Mouse (Mus musculus) adrenal gland, postnatal 14 days (tissue): ENCODE data around the gene Cd164l2. TPM values are rescaled to one million over a fixed set of nuclear protein-coding genes. Genes with fewer than 3 reads are reported as not detected.

Source experiments
- DNase-seq: peaks from one replicate; pipeline ENCODE4 v3.0.0; 2021; ENCODE audit warnings: mixed read lengths
- microRNA-seq, 2 experiments: library from miRNA; unstranded; fragments of <30 nt; microRNA quantifications; one replicate each; pipeline ENCODE4 v1.2.0; 2021
- total RNA-seq: library from RNA; stranded (reverse); gene quantifications from 2 replicates; pipeline ENCODE4 v1.2.3, GENCODE M21; 2021

Gene Cd164l2
- total RNA-seq, 1 experiment from 2014 or later = 2.4 TPM

DNA sequence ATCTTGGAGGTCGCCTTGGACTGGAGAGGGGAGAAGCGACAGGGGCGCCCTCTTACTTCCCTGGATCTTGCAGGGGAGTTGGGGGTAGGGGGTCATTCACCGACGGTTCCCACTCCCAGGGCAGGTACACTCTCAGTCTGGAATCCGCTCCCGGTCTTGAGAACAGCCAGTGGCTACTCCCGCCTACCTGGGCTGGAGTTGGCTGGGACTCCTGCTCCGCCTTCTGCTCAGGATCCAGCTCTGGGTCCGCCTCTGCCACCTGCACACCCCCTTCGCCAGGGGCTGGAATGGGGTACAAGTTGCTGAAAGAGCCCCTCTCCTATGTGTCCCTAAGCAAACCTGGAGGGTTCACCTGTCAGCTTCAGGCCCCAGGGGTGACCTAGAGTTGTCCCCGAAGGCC lies 45.3 kb downstream of the Cd164l2 start:
- DNase-seq = no peak

DNA sequence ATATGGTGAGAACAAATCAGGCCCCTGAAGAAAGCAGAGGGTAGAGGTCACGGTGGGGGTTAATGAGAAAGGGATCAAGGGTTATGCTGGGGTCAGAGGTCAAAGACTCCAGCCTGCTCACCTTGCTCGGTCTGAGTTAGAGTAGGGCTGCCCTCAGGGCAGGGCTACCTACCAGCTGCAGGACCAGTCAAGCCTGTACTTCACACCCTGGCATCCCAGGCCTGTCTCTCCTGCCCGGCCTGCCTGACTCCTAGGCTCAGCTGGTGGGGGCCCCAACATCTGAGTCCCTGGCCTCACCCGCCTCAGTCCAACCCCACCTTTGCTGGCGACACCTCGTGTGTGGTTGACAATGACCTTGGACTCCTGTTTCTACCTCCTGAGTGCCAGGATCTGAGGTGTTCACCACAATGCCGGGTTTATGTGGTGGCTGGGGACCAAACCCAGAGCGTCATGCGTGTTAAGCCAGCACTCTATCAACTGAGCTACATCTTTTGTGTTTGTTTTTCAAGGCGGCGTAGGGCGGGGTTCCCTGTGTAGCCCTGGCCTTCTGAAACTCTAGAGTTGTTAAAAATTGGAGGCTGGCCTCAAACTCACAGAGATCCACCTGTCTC lies 46.0 kb downstream of the Cd164l2 start:
- DNase-seq = no peak

DNA sequence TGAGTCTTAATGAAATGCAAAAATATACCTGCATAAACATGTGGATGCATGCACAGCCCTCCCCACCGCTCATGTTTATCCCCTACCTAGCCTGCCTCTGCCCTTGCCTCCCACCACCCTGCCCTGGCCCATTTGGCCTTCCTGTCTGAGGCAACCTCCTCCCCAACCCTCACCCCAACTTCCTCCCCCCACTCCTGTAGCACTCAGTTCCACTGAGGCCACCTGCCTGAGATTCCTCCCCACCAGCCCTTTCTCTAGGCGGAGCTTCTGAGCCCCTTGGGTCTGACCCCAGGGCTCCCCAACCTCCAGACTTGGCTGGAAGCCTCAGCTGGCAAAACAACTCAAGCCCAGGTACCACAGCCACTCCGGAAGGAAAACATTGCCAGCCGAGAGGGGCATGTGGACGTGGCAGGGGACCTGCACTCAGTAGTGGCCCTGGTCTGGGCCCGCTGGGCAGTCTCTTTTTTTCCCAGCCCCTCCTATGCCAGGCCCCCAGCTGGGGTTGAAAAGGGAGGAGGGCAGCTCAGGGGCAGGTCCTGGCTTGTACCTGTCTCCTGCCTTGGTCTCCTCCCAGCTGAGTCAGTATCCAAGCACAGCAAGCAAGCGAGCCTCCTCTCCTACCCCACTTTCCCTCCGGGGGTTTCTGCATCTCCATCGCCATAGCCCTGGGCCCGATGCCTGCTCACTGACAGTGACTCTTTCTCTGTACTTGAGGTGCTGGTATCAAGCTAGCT lies 49.9 kb downstream of the Cd164l2 start:
- no peak for DNase-seq

DNA sequence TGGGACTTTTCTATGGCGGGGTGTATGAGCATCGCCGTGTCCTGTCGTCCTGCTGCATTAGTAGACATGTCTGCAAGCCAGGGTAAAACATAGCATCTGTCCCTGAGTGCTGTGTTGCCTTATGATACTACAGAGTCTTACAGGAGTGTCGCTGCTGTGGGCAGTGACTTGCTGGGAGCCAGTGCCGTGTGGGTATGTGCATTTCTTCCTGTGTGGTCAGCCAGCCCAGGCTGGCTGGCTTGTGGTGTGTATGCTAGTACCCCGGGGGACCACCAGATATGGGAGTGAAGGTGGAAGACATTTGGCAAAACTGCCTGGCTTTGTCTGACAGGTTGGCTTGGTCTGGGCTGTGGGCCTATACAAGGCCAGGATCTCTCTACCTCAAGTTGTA lies 50.4 kb downstream of the Cd164l2 start:
- DNase-seq = no peak

DNA sequence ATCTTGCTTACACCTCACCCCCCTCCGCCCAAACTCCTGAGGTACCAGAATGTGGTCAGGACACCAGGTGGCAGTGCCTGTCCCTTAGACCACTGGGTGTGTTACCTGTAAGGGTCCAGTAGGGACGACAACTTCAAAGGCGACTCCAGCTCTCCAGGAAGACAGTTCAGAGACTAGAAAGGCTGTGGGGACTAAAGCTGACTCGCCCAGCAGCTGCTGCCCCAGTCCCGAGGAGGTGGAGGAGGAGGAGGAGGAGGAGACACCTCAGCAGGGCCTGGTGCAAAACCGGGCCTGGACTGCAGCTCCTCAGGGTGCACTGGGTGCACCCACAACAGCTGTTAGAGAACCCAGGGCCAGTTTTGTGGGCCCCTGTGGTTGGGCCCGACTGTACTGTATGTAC lies 51.0 kb downstream of the Cd164l2 start, which contains the start of gene Sytl1:
Gene Sytl1 (minus strand): TSS at position 232 of the 400 bp plus-strand sequence.
- no peak for DNase-seq

DNA sequence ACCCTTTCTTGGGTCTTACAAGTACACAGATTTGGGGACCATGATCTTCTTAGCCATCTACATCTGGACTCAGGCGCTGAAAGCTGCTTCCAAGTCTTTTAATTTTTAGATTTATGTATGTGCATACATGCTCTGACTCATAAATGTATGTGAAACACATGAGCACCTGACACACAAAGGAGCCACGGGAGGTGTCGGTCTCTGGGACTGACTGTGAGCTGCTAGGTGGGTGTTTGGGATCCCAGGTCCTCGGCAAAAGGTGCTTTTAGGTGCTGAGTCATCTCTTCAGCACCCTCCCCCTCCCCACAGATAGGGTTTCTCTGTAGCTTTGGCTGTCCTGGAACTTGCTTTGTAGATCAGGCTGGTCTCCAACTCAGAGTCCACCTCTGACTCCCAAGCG lies 51.8 kb downstream of the Cd164l2 start:
- no peak for DNase-seq

DNA sequence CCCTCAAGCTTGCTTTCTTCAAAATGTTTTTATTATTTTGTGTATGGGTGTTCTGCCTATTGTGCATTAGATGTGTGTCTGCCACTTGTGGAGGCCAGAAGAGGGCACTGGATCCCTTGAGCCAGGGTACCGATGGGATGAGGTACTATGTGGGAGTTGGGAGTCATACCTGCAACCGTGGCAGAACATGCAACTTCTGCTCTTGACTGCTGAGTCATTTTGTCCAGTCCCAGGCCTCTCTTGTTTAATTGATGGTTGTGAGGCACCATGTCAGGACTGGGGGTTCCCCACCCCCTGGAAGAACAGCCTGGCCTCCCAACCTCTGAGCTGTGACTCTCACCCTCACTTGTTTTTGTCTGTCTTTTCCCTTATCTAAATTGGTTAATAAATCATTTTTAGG lies 52.6 kb downstream of the Cd164l2 start:
- DNase-seq = no peak

DNA sequence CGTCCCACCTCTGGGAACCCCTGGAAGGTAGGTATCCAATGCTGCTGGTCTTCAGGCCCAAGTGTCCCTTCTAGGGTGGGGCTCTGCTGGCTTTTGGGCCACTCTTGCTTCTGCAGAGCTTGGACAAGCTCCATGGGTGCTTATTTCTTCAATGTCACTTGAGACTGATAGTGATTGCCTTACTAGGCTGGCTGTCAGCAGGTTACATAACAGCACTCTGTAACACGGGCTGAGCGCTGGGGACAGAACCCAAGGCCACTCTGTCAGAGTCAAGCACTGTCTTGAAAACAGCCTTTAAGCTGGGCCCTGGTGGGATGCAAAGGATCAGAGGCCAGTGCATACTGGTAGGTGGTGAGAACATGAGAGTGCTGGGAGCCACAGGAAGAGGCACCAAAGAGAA lies 53.4 kb downstream of the Cd164l2 start:
- DNase-seq = peak; percentile 75

DNA sequence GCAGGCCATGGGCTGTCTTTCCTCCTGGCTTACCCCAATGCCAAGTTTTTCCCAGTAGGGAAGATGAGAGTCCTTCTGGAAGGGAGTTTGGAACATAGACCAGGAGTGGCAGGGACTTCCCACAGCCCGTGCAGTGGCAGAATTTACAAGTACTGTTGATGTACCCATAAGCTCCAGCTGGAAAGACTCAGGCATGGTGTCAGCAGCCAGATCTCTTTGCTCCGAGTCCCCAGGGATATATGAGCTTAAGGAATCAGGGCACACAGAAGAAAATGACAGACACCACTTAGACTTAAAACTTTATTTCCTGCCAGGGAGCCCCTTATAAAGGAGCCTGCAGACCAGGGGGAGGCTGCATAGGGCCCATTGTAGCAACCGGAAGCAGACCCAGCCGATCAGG lies 53.8 kb downstream of the Cd164l2 start:
- DNase-seq = no peak

DNA sequence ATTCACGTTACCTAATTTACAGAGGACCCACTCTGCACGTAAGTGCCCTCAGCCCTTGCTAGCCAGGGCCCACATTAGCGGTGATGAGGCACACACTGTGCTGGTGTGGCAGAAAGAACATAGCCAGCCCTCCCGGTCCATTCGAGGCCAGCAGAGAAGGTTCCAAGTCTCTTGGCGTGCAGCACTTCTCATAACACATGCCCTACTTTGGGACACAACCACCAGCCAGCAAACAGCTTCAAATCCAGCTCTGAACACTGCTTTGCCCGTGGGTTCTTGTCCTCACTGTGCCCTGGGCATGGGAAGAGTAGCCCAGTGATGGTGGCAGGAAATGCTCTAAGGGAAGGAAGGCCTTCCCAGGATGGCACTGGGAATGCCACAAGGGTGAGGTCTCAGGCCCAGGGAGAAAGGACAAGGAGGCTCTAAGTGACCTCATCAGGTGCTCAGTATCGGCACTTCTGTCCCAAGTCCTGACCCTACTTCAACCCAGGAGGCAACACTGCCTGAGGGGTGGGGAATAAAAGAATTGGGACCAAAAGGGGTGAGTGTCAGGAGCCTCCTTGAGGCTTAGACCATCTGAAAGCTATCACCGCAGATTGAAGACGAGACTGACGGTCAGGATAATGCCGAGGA lies 54.4 kb downstream of the Cd164l2 start:
- DNase-seq = no peak

DNA sequence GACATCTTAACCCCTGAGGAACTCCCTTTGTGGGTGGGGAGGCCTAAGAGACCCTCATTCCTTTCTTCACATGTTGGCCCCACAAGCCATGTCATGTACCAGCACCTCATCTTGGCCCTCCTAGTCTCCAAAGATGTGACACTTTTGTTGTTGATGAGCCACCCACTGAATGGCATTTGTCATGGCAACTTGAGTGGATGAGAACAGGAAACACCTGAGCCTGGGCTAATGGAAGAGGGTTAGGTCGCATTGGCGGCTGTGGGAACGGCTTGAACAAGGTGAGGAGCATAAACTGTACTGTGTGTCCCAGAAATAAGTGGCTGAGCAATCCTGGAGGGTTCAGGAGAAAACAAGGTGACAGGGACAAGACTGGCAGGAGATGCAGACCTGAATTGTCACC lies 57.0 kb downstream of the Cd164l2 start:
- no peak for DNase-seq

DNA sequence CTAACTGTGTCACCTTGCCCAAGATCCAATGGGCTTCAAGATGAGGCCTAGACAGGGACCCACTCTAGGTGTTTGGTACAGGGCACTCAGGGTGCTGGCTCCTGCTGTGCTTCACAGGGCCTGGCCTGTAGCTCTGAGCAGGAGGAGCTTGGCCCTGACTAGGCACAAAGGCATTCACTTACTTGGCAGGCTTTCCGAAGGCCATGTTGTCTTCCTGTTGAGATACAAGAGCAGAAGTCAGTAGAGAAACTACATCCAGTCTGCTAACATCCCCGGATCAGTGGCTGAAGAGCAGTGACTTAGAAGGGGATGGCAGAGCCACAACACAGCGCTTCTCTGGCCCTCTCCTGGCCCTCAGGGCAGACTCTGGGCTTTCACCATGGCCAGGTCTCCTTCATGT lies 57.7 kb downstream of the Cd164l2 start:
- peak; percentile 83 for DNase-seq

DNA sequence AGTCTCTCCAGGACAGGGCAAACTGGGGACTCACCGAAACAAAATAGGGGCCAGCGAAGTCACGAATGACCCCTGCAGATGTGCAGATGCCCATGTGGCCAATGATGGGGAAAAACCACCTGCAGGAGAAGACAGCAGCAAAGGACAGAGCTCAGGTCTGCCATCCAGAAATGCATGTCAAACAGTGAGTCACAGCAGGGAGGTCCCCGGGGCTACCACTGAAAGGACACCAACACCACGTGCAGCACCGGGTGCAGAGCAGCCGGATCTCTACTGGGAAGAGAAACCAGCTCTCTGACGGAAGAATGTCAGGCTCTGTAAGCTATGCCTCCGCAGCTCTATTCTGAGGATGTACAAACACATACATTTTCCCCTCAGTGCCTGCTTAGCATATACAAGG lies 59.0 kb downstream of the Cd164l2 start:
- peak; percentile 62 for DNase-seq

Small RNA genes lying within 50 kb of the gene (microRNA-seq; reads per million reads assigned to microRNA genes)
- 0.76 to 0.85 reads per million in 2 experiments for gene Mir7017

Other genes starting within 250 kb of the Cd164l2 start
- 0.78 and 1.8 TPM in 2 replicates for gene Fgr, start 238.0 kb upstream of the Cd164l2 start, total RNA-seq
- gene Ahdc1, start 200.9 kb upstream of the Cd164l2 start, total RNA-seq = 65.0 and 71.9 TPM in 2 replicates
- gene Wasf2, start 81.6 kb upstream of the Cd164l2 start, total RNA-seq = 117 and 150 TPM in 2 replicates
- 0.19 TPM in 2 replicates for gene Gpr3, start 405 bp downstream of the Cd164l2 start, total RNA-seq
- gene Map3k6, start 28.7 kb downstream of the Cd164l2 start, total RNA-seq = 35.3 and 61.4 TPM in 2 replicates
- gene Sytl1, start 51.0 kb downstream of the Cd164l2 start, total RNA-seq = 5.3 and 6.2 TPM in 2 replicates
- gene Tmem222, start 65.7 kb downstream of the Cd164l2 start, total RNA-seq = 48.7 and 55.0 TPM in 2 replicates
- gene Wdtc1, start 141.3 kb downstream of the Cd164l2 start, total RNA-seq = 53.3 and 55.1 TPM in 2 replicates
- gene Slc9a1, start 157.6 kb downstream of the Cd164l2 start, total RNA-seq = 46.4 and 49.9 TPM in 2 replicates